ENCODE assay signal across 8 mouse cellular contexts in the genomic region with DNA sequence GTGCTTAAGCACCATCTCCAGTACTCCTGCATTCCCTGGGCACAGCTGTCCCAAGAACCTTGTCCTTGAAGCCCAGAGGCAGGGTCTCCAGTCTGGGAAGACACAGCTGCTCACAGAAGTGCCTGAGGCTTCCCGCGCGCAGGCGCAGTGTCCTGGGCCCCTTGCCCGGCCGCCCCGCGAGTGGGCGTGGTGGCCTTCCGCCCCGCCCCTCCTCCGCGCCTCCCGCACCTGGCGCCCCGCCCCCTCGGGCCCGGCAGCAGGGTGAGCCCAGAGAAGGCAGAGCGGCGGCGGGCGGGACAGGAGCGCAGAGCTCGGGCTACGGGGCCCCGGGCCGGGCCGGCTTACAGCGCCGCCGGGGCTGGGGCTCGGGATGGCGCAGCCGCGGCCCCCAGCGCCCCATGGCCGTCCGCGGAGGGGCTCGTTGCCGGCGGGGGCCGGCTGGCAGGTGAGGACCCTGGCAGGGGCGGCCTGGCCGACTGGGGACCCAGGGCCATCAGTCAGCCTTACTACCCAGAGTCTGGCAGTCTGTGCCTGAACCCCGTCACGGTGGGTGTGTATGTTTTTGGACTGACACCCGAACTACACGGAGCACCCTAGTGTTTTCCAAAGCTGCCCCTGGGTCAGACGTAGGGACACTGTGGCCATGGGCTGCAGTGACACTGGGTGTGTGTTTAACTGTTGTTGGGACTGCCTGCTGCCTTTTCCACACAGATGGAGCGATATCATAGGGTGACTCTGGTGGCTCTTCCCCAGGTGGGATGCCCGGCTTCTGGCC. TPM values are rescaled to one million over a fixed set of nuclear protein-coding genes. Genes with fewer than 3 reads are reported as not detected.
DNase-seq lines count a peak whose midpoint lies in the region; ATAC-seq and TF ChIP-seq lines count a peak whose summit lies in the region.

No protein-coding gene starts in this region.

- no peak overlapping the region for H3K27ac ChIP-seq in hindbrain, postnatal 0 days
- no peak overlapping the region for H3K27ac ChIP-seq in limb, embryonic 13.5 days
- 0 out of 2 replicates have a peak overlapping the region, but pooled peaks have one; percentile 20 for H3K27ac ChIP-seq in midbrain, embryonic 15.5 days

- peak; percentile 55 for ATAC-seq in hindbrain, postnatal 0 days
- peak; percentile 87 for ATAC-seq in limb, embryonic 13.5 days (ENCODE audit: low FRiP score, low read depth)
- ATAC-seq in midbrain, embryonic 15.5 days (replicated peaks): peak; percentile 78

- H3K4me1 ChIP-seq in hindbrain, postnatal 0 days (ENCODE audit: insufficient read depth, low read length): peaks cover 4% of the 10 kb centered on the region; the same call in 1 of the 2 replicates
- H3K4me1 ChIP-seq in limb, embryonic 13.5 days: peaks cover 26% of the 10 kb centered on the region
- peaks cover 34% of the 10 kb centered on the region for H3K4me1 ChIP-seq in midbrain, embryonic 15.5 days

- no peak for TF ChIP-seq CTCF in hindbrain, postnatal 0 days (IDR thresholded peaks at IDR 0.05; ENCODE audit: low read depth)

- intact Hi-C loops in gastrocnemius, postnatal 14 days (cut with DNase I; ENCODE audit: low total_unique reads): no loop called here

- H3K9ac ChIP-seq in hindbrain, postnatal 0 days (replicated peaks; ENCODE audit: low read length): peak overlapping the region; percentile 41
- H3K9ac ChIP-seq in limb, embryonic 13.5 days: peak overlapping the region; percentile 75
- H3K9ac ChIP-seq in midbrain, embryonic 15.5 days: peak overlapping the region; percentile 64

- H3K4me3 ChIP-seq in hindbrain, postnatal 0 days (ENCODE audit: low read length): peak overlapping the region; percentile 39
- peak overlapping the region; percentile 60 for H3K4me3 ChIP-seq in limb, embryonic 13.5 days
- peak overlapping the region; percentile 57 for H3K4me3 ChIP-seq in midbrain, embryonic 15.5 days

- H3K27me3 ChIP-seq in hindbrain, postnatal 0 days (ENCODE audit: insufficient read depth, low read length): no peaks in the 10 kb centered on the region
- H3K27me3 ChIP-seq in limb, embryonic 13.5 days: peaks cover 16% of the 10 kb centered on the region
- H3K27me3 ChIP-seq in midbrain, embryonic 15.5 days (replicated peaks): no peaks in the 10 kb centered on the region

- 4% methylated on average over 43 of the region's 52 CpGs for WGBS in hindbrain, postnatal 0 days
- 3% methylated on average over 36 of the region's 52 CpGs for WGBS in limb, embryonic 13.5 days
- 3% methylated on average over 49 of the region's 52 CpGs for WGBS in midbrain, embryonic 15.5 days

- H3K4me2 ChIP-seq in hindbrain, postnatal 0 days (ENCODE audit: low read depth, low read length): peak overlapping the region; percentile 63
- peak overlapping the region; percentile 83 for H3K4me2 ChIP-seq in limb, embryonic 13.5 days (replicated peaks)
- peak overlapping the region; percentile 85 for H3K4me2 ChIP-seq in midbrain, embryonic 15.5 days

- no peaks in the 10 kb centered on the region for H3K9me3 ChIP-seq in hindbrain, postnatal 0 days (ENCODE audit: low read length)
- H3K9me3 ChIP-seq in limb, embryonic 13.5 days: no peaks in the 10 kb centered on the region
- no peaks in the 10 kb centered on the region for H3K9me3 ChIP-seq in midbrain, embryonic 15.5 days

- peak; percentile 68 for DNase-seq in cerebellum, adult 11 months
- no peak for DNase-seq in cerebellum, adult 9-10 months
- DNase-seq in cerebellum, postnatal 14 days: peak; percentile 75 to 77
- DNase-seq in gastrocnemius, postnatal 14 days: peak; percentile 88
- peak; percentile 88 for DNase-seq in hindbrain, postnatal 0 days (ENCODE audit: low spot score)
- peak; percentile 87 to 95 for DNase-seq in spleen, postnatal 4 days (ENCODE audit: low spot score in 2 of 2)

- no peaks in the 10 kb centered on the region for H3K36me3 ChIP-seq in hindbrain, postnatal 0 days (ENCODE audit: insufficient read depth, low read length)
- H3K36me3 ChIP-seq in limb, embryonic 13.5 days: no peaks in the 10 kb centered on the region
- no peaks in the 10 kb centered on the region for H3K36me3 ChIP-seq in midbrain, embryonic 15.5 days (replicated peaks)

RNA-seq across cellular contexts. Expression of a gene that starts 42.9 kb away (rescaled TPM):
- total RNA-seq in gastrocnemius, postnatal 14 days (2021): 1 to 10 TPM; 4.1 to 4.8 TPM
- total RNA-seq in hindbrain, postnatal 0 days (2014; rRNA removed): 277 and 282 TPM in 2 replicates
- 105 and 110 TPM in 2 replicates for polyA plus RNA-seq in hindbrain, postnatal 0 days (2015; fragmentation: Nextera tagmentation; extraction: Ambion mirVana)
- polyA plus RNA-seq in limb, embryonic 13.5 days (2015; fragmentation: Nextera tagmentation; extraction: Ambion mirVana): 10.7 and 11.4 TPM in 2 replicates
- 85.7 and 88.1 TPM in 2 replicates for polyA plus RNA-seq in midbrain, embryonic 15.5 days (2015; fragmentation: Nextera tagmentation; extraction: Ambion mirVana)
